Mouse (Mus musculus) cortical plate, adult 2 months (tissue): ENCODE results near the gene Spin1. TPM values are rescaled to one million over a fixed set of nuclear protein-coding genes. Genes with fewer than 3 reads are reported as not detected.

Experiments
- H3K27ac ChIP-seq: fragments of 200-500 bp; 2 replicates; pipeline ENCODE4 v1.5.1; 2012; ENCODE audit warnings: low read length, control low read depth, inconsistent platforms; ENCODE audit not compliant: insufficient read depth
- H3K4me1 ChIP-seq: fragments of 200-500 bp; 2 replicates; pipeline ENCODE4 v1.6.1; 2011; ENCODE audit warnings: low read length; ENCODE audit not compliant: control insufficient read depth, insufficient read depth
- H3K4me3 ChIP-seq: fragments of 200-500 bp; 2 replicates; pipeline ENCODE4 v1.5.1; 2011; ENCODE audit warnings: mild to moderate bottlenecking, low read length, control low read depth; ENCODE audit not compliant: insufficient read depth
- CTCF ChIP-seq: fragments of 200-500 bp; IDR thresholded peaks from 2 replicates; pipeline ENCODE4 v1.5.1; 2011; ENCODE audit warnings: mild to moderate bottlenecking, control low read depth, low read length; ENCODE audit not compliant: insufficient read depth; ENCODE audit errors: extremely low read depth
- POLR2A ChIP-seq: fragments of 200-500 bp; IDR thresholded peaks from 2 replicates; pipeline ENCODE4 v1.6.1; 2011; ENCODE audit warnings: mild to moderate bottlenecking, low read length, control low read depth; ENCODE audit not compliant: insufficient read depth; ENCODE audit errors: extremely low read depth
- polyA plus RNA-seq: library from polyadenylated mRNA; depleted of rRNA; stranded (reverse); fragments of >200 nt; gene quantifications from 2 replicates; pipeline ENCODE4 v1.2.3, GENCODE M21; 2012; rRNA removed

Gene Spin1
- polyA plus RNA-seq = 89.9 and 95.5 TPM in 2 replicates

- TF ChIP-seq POLR2A = peak; percentile 51; the same call in 1 of the 2 replicates
- no peak for TF ChIP-seq CTCF
- H3K4me3 ChIP-seq = peak within 1 kb of the TSS; percentile 92
- H3K4me1 ChIP-seq = no peaks in the 10 kb centered on the region; the same call in 1 of the 2 replicates
- H3K27ac ChIP-seq = peak within 1 kb of the TSS; percentile 99
Measured at GRCm38 (mm10) chr13:51100233-51101015, at the start of gene Spin1. TSS of gene Spin1 (plus strand) at chr13:51100880.

GRCm38 (mm10) chr13:51051016-51051415 is 49.7 kb upstream of the Spin1 start:
- H3K4me3 ChIP-seq = no peak overlapping the region
- H3K4me1 ChIP-seq = no peaks in the 10 kb centered on the region
- no peak for TF ChIP-seq CTCF
- no peak for TF ChIP-seq POLR2A
- no peak overlapping the region for H3K27ac ChIP-seq

GRCm38 (mm10) chr13:51052408-51052807 is 48.3 kb upstream of the Spin1 start:
- no peak for TF ChIP-seq POLR2A
- no peak for TF ChIP-seq CTCF
- H3K27ac ChIP-seq = no peak overlapping the region
- no peak overlapping the region for H3K4me3 ChIP-seq
- no peaks in the 10 kb centered on the region for H3K4me1 ChIP-seq

- Histone ChIP-seq H3K4me1 (no peaks in the 10 kb centered on the region), H3K4me3 (no peak overlapping the region), H3K27ac (no peak overlapping the region)
- no peak for TF ChIP-seq POLR2A
Measured at GRCm38 (mm10) chr13:51063024-51063423, 37.7 kb upstream of the Spin1 start.

GRCm38 (mm10) chr13:51063721-51064120 is 37.0 kb upstream of the Spin1 start:
- Histone ChIP-seq H3K27ac (no peak overlapping the region), H3K4me1 (no peaks in the 10 kb centered on the region)
- TF ChIP-seq POLR2A (no peak), CTCF (no peak)

GRCm38 (mm10) chr13:51064429-51064828 is 36.3 kb upstream of the Spin1 start:
- Histone ChIP-seq H3K4me1 (no peaks in the 10 kb centered on the region), H3K27ac (no peak overlapping the region), H3K4me3 (no peak overlapping the region)
- TF ChIP-seq CTCF (no peak), POLR2A (no peak)

More at GRCm38 (mm10) chr13:51063721-51064120, 37.0 kb upstream of the Spin1 start:
- no peak overlapping the region for H3K4me3 ChIP-seq

- Histone ChIP-seq H3K4me3 (no peak overlapping the region), H3K27ac (no peak overlapping the region), H3K4me1 (no peaks in the 10 kb centered on the region)
- no peak for TF ChIP-seq CTCF
- TF ChIP-seq POLR2A = no peak
Measured at GRCm38 (mm10) chr13:51071063-51071680, 29.5 kb upstream of the Spin1 start.

- H3K4me3 ChIP-seq = no peak overlapping the region
- no peak overlapping the region for H3K27ac ChIP-seq
- TF ChIP-seq POLR2A (no peak), CTCF (no peak)
- H3K4me1 ChIP-seq = no peaks in the 10 kb centered on the region
Measured at GRCm38 (mm10) chr13:51071763-51072276, 28.9 kb upstream of the Spin1 start.

- TF ChIP-seq POLR2A (no peak), CTCF (no peak)
- Histone ChIP-seq H3K4me3 (no peak overlapping the region), H3K27ac (no peak overlapping the region), H3K4me1 (no peaks in the 10 kb centered on the region)
Measured at GRCm38 (mm10) chr13:51072917-51073843, 27.5 kb upstream of the Spin1 start.
